Mouse (Mus musculus): ENCODE measurements around the gene Adcy5.

GRCm38 (mm10) chr16:35215498-35215897, 60.8 kb downstream of the Adcy5 start:
- TF ChIP-seq CTCF (IDR thresholded peaks at IDR 0.05; ENCODE audit: low read depth, low read length) (no peak), POLR2A (IDR thresholded peaks at IDR 0.05; ENCODE audit: extremely low read depth, insufficient read depth, low read length) (no peak)

Data from liver, adult 2 months (tissue).